Mouse (Mus musculus) left cerebral cortex, adult 2 months (tissue): ENCODE results near the gene Nfib. TPM values are rescaled to one million over a fixed set of nuclear protein-coding genes. Genes with fewer than 3 reads are reported as not detected.
A peak's percentile ranks its signal among the peaks of the same experiment; 100 is the strongest.

ENCODE experiments used
- DNase-seq, 2 experiments: peaks; one replicate each; pipeline ENCODE4 v3.0.0; 2021 to 2022; ENCODE audit warnings: low spot score in 2 of 2, mixed read lengths in 1 of 2; ENCODE audit errors: extremely low spot score in 1 of 2
- H3K27ac ChIP-seq: fragments of 200-600 bp; 2 replicates; pipeline ENCODE4 v1.8.1; 2022
- H3K4me3 ChIP-seq: fragments of 200-600 bp; 2 replicates; pipeline ENCODE4 v1.8.1; 2022
- CTCF ChIP-seq: fragments of 200-600 bp; IDR thresholded peaks from 2 replicates; pipeline ENCODE4 v1.8.1; 2022; ENCODE audit warnings: antibody characterized with exemption, mild to moderate bottlenecking, moderate library complexity
- intact Hi-C: fragments of 180-260 bp; cut with DNase I; formaldehyde crosslinking; loops from one replicate; pipeline ENCODE4 v1.15.1; 2025
- total RNA-seq, 2 experiments: library from RNA; stranded (reverse); gene quantifications; 2 replicates each; pipeline ENCODE4 v1.2.3; 2021

Nfib gene
- total RNA-seq, 2 experiments from 2014 or later = 83.8 to 90.1 TPM

DNA sequence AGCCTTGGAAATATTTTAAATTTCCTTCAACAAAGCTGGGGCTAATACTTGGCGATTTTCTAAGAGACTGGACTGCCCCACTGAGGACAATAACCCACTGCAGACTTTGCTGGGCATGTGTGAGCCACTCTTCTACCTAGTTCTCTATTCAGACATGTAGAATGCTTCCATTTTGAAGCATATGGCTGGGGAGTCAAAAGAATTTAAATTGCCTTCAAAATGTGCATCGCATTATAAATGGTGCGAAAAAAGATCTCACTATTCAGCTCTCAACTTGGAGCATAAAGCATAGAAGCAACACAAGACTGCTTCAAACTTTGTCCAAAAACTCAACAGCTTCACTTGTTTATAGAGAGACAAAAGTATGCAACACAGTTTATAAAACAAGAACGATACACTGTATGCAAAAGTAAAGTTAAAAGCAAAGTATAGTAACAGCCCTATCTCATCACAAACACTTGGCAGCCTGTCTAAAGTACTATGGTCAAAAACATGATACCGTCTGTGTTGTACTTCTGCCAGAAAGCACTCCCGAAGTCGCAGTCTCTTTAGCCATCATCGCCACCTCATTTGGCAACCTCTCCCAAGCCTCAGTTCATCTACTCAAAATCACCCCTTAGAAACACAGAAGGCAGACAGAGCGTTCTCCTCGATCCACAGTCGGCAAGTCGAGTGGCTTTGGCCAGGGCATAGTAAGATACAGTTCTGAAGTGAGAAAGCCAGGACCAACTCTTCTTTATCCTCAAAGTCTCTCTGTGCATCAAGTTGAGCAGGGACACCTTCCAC is 267.8 kb downstream of the Nfib start:
- no peak for TF ChIP-seq CTCF
- peak overlapping the region; percentile 24; the same call in 1 of the 2 replicates for H3K27ac ChIP-seq
- DNase-seq = no peak
- no peak overlapping the region for H3K4me3 ChIP-seq
- intact Hi-C loops = loop anchor here (5.0 kb wide), 2 partner anchors 60 to 75 kb away; no protein-coding TSS in a partner anchor

DNA sequence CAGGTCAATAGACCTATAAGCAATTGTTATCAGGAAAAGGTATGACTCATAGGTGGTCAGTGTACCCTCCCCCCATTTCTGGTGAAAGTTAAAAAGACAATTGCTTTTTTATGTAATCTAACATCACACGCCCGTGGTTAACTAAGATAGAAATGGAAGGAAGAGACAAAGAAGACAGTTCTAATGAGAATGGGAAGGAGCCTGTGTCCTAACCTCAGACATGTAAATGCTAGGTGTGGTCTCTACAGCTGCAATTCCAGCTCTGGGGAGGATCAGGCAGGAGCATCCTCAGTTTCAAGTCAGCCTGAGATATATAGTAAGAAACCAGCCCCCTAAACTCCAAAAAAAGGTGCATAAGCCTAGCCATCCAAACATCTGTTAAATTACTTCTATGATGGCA is 268.9 kb downstream of the Nfib start:
- TF ChIP-seq CTCF = no peak
- Histone ChIP-seq H3K27ac (no peak overlapping the region), H3K4me3 (no peak overlapping the region)
- DNase-seq = no peak
- intact Hi-C loops = loop anchor here (5.0 kb wide), 2 partner anchors 61 to 74 kb away; no protein-coding TSS in a partner anchor

DNA sequence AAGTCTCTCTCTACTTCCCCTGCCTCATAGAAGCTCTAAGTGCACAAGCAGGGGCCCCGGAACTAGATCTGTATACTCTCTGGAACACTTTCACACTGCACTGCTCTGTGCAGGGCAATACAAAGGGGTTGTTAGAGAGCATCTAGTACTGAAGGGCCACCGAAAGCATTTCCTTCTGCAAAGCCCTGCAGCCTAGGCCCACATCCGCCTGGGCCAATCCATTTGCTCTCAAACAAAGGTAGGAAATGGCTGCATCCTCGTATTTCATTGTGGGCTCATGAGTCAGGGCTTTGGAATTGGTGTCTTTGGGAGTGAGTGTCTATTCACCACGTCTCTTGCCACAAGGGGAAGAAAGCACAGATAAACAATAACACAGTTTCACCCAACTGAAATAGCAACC is 269.8 kb downstream of the Nfib start:
- no peak for DNase-seq
- intact Hi-C loops = loop anchor here (5.0 kb wide), 2 partner anchors 62 to 73 kb away; no protein-coding TSS in a partner anchor
- TF ChIP-seq CTCF = no peak
- Histone ChIP-seq H3K4me3 (no peak overlapping the region), H3K27ac (peak overlapping the region; percentile 54; the same call in 1 of the 2 replicates)

DNA sequence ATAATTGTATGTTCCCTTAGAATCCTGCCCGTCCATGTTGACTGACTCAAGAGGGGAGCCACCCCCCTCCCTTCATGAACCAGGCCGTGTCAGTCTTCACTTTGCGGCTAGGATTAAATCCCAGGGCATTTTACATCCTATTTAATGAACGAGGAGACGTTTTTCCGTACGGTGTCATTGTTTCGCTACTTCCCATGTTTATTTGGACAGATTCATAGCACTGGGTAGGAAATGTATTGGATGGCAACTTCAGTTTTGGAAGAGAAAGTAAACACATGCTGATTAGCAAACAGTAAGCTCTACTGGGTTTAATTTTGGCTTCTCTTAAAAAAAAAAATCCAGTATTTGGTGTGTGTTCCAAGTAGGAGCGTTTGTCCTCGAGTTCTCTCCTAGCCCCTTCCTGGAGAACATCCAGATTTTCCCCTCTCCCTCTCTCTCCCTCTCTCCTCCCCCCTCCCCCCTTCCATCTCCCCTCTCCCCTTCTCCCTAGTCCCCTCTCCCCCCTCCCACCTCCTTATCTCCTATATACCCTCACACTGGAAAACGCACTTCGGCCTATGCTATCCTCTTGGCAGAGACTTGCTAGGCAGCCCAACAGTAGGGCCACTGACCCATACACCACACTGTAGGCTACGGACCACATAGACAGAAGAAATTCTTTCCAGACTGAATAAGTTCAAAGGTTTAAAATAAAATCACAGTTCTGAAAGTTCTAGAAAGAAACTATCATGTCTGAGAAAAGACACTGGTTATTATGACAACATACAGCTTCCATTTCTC is 271.4 kb downstream of the Nfib start:
- Histone ChIP-seq H3K27ac (no peak overlapping the region), H3K4me3 (no peak overlapping the region)
- intact Hi-C loops = no loop called here
- no peak for DNase-seq
- TF ChIP-seq CTCF = no peak

DNA sequence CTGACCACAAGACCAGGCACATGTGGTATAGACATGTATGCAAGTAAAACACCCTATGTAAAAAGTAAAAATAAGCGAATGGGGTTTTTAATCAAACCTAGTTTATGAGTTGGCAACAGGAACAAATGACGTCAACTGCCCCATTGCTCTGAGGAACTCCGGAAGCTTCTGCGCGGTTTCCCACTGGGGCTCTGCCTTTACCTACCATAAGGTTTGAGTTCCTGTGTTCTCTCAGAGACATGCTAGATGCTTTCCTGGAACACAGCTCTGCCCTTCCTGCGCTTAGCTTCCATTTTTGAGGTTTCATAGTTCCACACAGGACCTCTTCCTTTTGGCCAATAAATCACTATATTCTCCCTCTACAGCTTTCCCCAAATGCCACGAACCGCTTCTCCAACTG is 273.7 kb downstream of the Nfib start:
- intact Hi-C loops = no loop called here
- H3K4me3 ChIP-seq = no peak overlapping the region
- no peak for DNase-seq
- no peak for TF ChIP-seq CTCF
- no peak overlapping the region for H3K27ac ChIP-seq

DNA sequence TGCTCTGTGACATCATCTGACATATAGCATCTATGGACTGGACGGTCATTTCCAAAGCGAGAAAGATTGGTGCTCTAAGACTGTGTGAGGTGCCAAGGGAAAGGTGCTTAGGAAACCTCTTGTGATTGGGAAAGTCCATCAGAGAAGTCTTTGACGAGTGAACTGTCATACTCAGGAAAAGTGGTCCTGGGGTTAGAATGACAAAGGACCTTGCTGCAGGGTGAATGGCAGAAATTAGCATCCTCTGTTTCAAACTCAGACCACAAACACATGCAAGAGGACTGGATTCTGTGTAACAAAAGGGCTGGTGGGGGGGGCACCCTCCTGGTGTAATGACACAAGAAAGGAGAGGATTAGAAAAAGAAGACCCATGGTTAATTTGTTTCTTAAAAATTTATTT is 274.7 kb downstream of the Nfib start:
- Histone ChIP-seq H3K4me3 (no peak overlapping the region), H3K27ac (no peak overlapping the region)
- no peak for DNase-seq
- intact Hi-C loops = no loop called here
- TF ChIP-seq CTCF = no peak

DNA sequence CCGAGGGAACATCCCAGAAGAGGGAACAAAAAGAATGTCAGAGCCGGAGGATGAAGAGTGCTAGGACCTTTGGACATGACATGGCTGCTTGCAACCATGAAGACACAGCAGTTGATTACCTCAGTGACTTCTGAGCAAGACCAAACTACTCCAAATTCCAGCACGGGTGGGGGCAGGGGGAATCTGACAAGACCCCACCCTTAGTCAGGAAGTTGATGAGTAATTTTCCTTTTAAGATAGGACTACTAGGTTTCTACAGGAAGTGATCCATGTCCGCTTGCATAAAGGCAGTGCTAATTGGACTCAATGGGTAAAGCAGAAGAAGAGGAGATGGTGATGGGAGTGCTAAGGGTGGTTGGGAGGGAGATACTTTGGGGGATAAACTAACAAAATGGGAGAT is 279.3 kb downstream of the Nfib start:
- H3K4me3 ChIP-seq = no peak overlapping the region
- no peak for TF ChIP-seq CTCF
- H3K27ac ChIP-seq = no peak overlapping the region; the same call in 1 of the 2 replicates
- intact Hi-C loops = no loop called here
- no peak for DNase-seq

DNA sequence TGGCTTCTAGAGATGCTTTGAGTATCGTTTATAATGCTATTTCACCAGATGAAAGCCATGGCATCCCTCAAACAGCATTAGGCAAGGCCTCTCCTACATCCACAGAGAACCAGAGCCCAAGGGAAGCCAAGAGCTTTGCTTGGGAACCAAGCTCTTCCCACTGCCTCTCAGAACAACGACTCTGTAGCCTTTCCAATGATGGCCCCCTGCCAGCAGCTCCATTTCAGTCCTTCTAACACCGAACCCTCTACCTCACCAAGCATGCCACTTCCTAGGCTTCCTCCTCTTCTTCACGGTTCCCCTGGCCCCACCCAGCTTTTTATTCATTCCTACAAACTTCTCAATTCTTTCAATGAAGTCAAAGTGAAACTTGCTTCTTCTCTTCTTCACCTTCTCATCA is 287.3 kb downstream of the Nfib start:
- H3K4me3 ChIP-seq = no peak overlapping the region
- TF ChIP-seq CTCF = no peak
- intact Hi-C loops = no loop called here
- H3K27ac ChIP-seq = peak overlapping the region; percentile 55; the same call in 1 of the 2 replicates
- no peak for DNase-seq

DNA sequence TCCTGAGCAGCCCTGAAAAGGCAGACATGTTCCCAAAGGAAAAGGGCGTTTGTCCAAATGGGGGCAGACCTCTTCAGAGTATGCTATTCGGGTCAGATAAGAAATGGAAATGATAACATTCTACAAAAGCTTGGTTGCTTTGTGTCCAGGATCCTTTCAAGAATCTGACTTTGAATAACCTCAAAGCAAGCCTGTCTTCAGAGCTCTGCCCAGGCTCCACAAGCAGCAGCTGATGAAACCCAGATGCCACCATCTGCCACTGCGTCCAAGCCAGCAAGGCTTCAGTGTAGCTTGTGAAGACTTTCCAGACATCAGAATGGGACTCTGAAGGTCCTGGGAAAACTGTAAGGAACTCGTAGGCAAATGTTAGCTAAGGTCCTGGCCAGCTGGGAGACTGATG is 289.7 kb downstream of the Nfib start:
- TF ChIP-seq CTCF = no peak
- Histone ChIP-seq H3K27ac (0 out of 2 replicates have a peak overlapping the region, but pooled peaks have one; percentile 32), H3K4me3 (no peak overlapping the region)
- DNase-seq = no peak
- intact Hi-C loops = no loop called here

DNA sequence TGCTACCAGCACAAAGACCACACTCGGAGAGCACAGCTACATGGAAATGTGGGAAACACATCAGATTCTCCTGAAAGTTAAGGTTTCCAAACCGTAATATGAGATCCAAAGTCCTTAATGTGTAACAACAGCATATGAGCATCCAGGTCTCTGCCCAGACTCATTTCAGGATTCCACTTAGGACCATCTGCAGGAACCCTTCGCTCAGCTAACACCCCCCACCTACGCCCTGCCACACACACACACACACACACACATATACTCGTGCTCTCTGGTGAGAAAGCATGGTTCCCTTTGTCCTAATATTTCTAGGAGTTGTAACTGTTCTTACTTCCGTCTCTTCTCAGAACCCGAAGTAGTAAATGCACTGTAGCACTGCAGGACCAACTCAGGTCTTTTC is 292.9 kb downstream of the Nfib start:
- DNase-seq = no peak
- no peak for TF ChIP-seq CTCF
- no peak overlapping the region for H3K4me3 ChIP-seq
- intact Hi-C loops = no loop called here
- H3K27ac ChIP-seq = no peak overlapping the region

DNA sequence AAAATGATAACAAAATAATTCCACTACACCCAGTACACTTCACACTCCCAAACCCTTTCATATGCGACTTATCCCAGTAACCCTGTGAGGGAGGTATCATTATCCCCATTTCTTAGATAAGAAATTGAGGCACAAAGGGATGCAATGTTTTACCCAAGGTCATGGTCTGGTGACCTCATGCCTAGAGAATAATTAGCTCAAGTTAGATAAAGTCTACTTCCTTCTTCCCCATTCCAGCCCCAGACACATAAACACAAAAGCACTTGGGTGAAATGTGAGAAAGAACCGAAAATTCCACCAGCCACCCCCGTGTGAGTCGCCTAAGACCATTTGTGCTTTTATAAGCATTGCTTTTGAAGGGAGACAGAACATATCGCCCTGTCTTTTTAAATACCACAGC is 293.6 kb downstream of the Nfib start:
- intact Hi-C loops = no loop called here
- Histone ChIP-seq H3K4me3 (no peak overlapping the region), H3K27ac (no peak overlapping the region)
- DNase-seq = no peak
- TF ChIP-seq CTCF = no peak
